Mouse (Mus musculus): ENCODE data around the gene Stbd1.

The Stbd1 gene

GRCm38 (mm10) chr5:92640861-92641260, 38.0 kb downstream of the Stbd1 start:
- DNase-seq (ENCODE audit: low spot score in 2 of 2): no peak
